Mouse (Mus musculus): Measurements from ENCODE around the gene Rnf41.

- TF ChIP-seq CTCF (IDR thresholded peaks at IDR 0.05; ENCODE audit: low read depth, low read length), result no peak
- TF ChIP-seq POLR2A (IDR thresholded peaks at IDR 0.05; ENCODE audit: extremely low read depth, insufficient read depth, low read length), result no peak
Observed at GRCm38 (mm10) chr10:128445407-128445806, 34.0 kb downstream of the Rnf41 start.

Data from liver, adult 2 months (tissue).